Comparison of ENCODE assay signal across 22 mouse cellular contexts in genomic region chr1:177594341-177594740, GRCm38 (mm10).
DNase-seq lines count a peak whose midpoint lies in the region; ATAC-seq and TF ChIP-seq lines count a peak whose summit lies in the region.
"Had no signal": no experiment of that assay in that cellular context is flagged by ENCODE, and none has a peak within 500 bp of the region (broad histone marks: within the 10 kb centered on the region; RNA-seq: fewer than 3 reads in every experiment).

No protein-coding gene starts in this region.

- 88% methylated on average over 13 of the region's 13 CpGs for WGBS in forebrain, embryonic 10.5 days
- WGBS in forebrain, postnatal 0 days: 65% methylated on average over 13 of the region's 13 CpGs
- 88% methylated on average over 13 of the region's 13 CpGs for WGBS in heart, embryonic 10.5 days

- no peak overlapping the region for H3K4me3 ChIP-seq in forebrain, embryonic 10.5 days
- H3K4me3 ChIP-seq in forebrain, postnatal 0 days (ENCODE audit: low read depth, low read length): no peak overlapping the region
- H3K4me3 ChIP-seq in heart, embryonic 10.5 days: no peak overlapping the region
- H3K4me3 ChIP-seq: embryonic facial prominence, embryonic 13.5 days; heart, embryonic 15.5 days; limb, embryonic 13.5 days; lung, embryonic 15.5 days; midbrain, embryonic 12.5 days had no signal

- no peaks in the 10 kb centered on the region for H3K9me3 ChIP-seq in forebrain, embryonic 10.5 days
- H3K9me3 ChIP-seq in forebrain, postnatal 0 days (ENCODE audit: low read length): no peaks in the 10 kb centered on the region
- no peaks in the 10 kb centered on the region for H3K9me3 ChIP-seq in heart, embryonic 10.5 days
- H3K9me3 ChIP-seq: embryonic facial prominence, embryonic 13.5 days; heart, embryonic 15.5 days; limb, embryonic 13.5 days; lung, embryonic 15.5 days; midbrain, embryonic 12.5 days had no signal

- H3K27me3 ChIP-seq in forebrain, embryonic 10.5 days (ENCODE audit: poor library complexity, severe bottlenecking): no peaks in the 10 kb centered on the region
- H3K27me3 ChIP-seq in forebrain, postnatal 0 days (ENCODE audit: insufficient read depth, low read length): no peaks in the 10 kb centered on the region
- H3K27me3 ChIP-seq in heart, embryonic 10.5 days (ENCODE audit: insufficient read depth, poor library complexity, severe bottlenecking): no peaks in the 10 kb centered on the region
- H3K27me3 ChIP-seq: embryonic facial prominence, embryonic 13.5 days; heart, embryonic 15.5 days; limb, embryonic 13.5 days; lung, embryonic 15.5 days; midbrain, embryonic 12.5 days had no signal

- ATAC-seq in forebrain, postnatal 0 days: no peak; the same call in 1 of the 2 replicates
- ATAC-seq: CD4-positive, CD25-positive, alpha-beta regulatory T cell, adult 4 months; forebrain, embryonic 16.5 days; intestine, postnatal 0 days had no signal

- no peak for TF ChIP-seq CTCF in forebrain, postnatal 0 days (IDR thresholded peaks at IDR 0.05; ENCODE audit: low read depth)

- no peak for DNase-seq in forebrain, embryonic 10.5 days (ENCODE audit: extremely low spot score, low spot score)
- DNase-seq in forebrain, postnatal 0 days: no peak
- DNase-seq in heart, embryonic 10.5 days (ENCODE audit: low spot score): peak; percentile 66
- no peak for DNase-seq in heart, postnatal 25 days (ENCODE audit: low spot score)
- DNase-seq in left cerebral cortex, postnatal 4 days: peak; percentile 68
- no peak for DNase-seq in left cerebral cortex, adult 9 months (ENCODE audit: low spot score in 2 of 2)
- DNase-seq: adrenal gland, postnatal 14 days; heart, postnatal 4 days; kidney, adult 9 months; kidney, postnatal 10 days; layer of hippocampus, adult 9-11 months; right cerebral cortex, postnatal 14 days; thymus, postnatal 4 days had no signal

- peak overlapping the region; percentile 6; the same call in 1 of the 2 replicates for H3K27ac ChIP-seq in forebrain, embryonic 10.5 days
- H3K27ac ChIP-seq in forebrain, postnatal 0 days (ENCODE audit: low read depth, low read length): no peak overlapping the region
- no peak overlapping the region for H3K27ac ChIP-seq in heart, embryonic 10.5 days
- H3K27ac ChIP-seq: embryonic facial prominence, embryonic 13.5 days; heart, embryonic 15.5 days; limb, embryonic 13.5 days; lung, embryonic 15.5 days; midbrain, embryonic 12.5 days had no signal

- intact Hi-C loops in heart, postnatal 25 days (cut with DNase I): no loop called here
- intact Hi-C loops in left cerebral cortex, postnatal 4 days (cut with DNase I): no loop called here

- no peaks in the 10 kb centered on the region for H3K4me1 ChIP-seq in forebrain, embryonic 10.5 days
- H3K4me1 ChIP-seq in forebrain, postnatal 0 days (ENCODE audit: insufficient read depth): no peaks in the 10 kb centered on the region
- no peaks in the 10 kb centered on the region for H3K4me1 ChIP-seq in heart, embryonic 10.5 days
- H3K4me1 ChIP-seq: embryonic facial prominence, embryonic 13.5 days; heart, embryonic 15.5 days; limb, embryonic 13.5 days; lung, embryonic 15.5 days; midbrain, embryonic 12.5 days had no signal

- no peaks in the 10 kb centered on the region for H3K36me3 ChIP-seq in forebrain, embryonic 10.5 days (replicated peaks)
- H3K36me3 ChIP-seq in forebrain, postnatal 0 days (ENCODE audit: insufficient read depth): no peaks in the 10 kb centered on the region
- H3K36me3 ChIP-seq in heart, embryonic 10.5 days: no peaks in the 10 kb centered on the region
- H3K36me3 ChIP-seq: embryonic facial prominence, embryonic 13.5 days; heart, embryonic 15.5 days; limb, embryonic 13.5 days; lung, embryonic 15.5 days; midbrain, embryonic 12.5 days had no signal

- H3K9ac ChIP-seq in forebrain, postnatal 0 days: no peak overlapping the region
- H3K9ac ChIP-seq: embryonic facial prominence, embryonic 13.5 days; heart, embryonic 15.5 days; limb, embryonic 13.5 days; lung, embryonic 15.5 days; midbrain, embryonic 12.5 days had no signal

- H3K4me2 ChIP-seq in forebrain, postnatal 0 days (ENCODE audit: low read depth): no peak overlapping the region
- H3K4me2 ChIP-seq: embryonic facial prominence, embryonic 13.5 days; heart, embryonic 15.5 days; limb, embryonic 13.5 days; liver, embryonic 11.5 days; lung, embryonic 15.5 days; midbrain, embryonic 12.5 days had no signal

Comparison
In these comparisons a context has a peak if more than half of its experiments do, and no peak if none do; other contexts are left out.
1. DNase-seq: peak in heart, embryonic 10.5 days (single experiment) and left cerebral cortex, postnatal 4 days (single experiment); none in forebrain, embryonic 10.5 days (single experiment), forebrain, postnatal 0 days (single experiment), heart, postnatal 25 days (single experiment) and left cerebral cortex, adult 9 months (0 of 2).